Mouse (Mus musculus) liver, embryonic 14.5 days (tissue): ENCODE measurements around the gene Gm13090. TPM values are rescaled to one million over a fixed set of nuclear protein-coding genes. Genes with fewer than 3 reads are reported as not detected.

Source experiments
- ATAC-seq: fragments of 200-750 bp; cut with Nextera tagmentation; 2 replicates; pipeline ENCODE4 v1.8.0; 2017; ENCODE audit warnings: moderate number of reproducible peaks, mild to moderate bottlenecking, moderate library complexity; ENCODE audit not compliant: insufficient read depth
- DNase-seq, 3 experiments: peaks; one replicate each; pipeline ENCODE4 v3.0.0-alpha.2; 2012 to 2013; ENCODE audit warnings: low read depth in 3 of 3, low spot score in 3 of 3
- H3K27ac ChIP-seq: fragments of 300-500 bp; sonication (generic); 2 replicates; pipeline ENCODE4 v1.5.1; 2014; ENCODE audit warnings: moderate library complexity, mild to moderate bottlenecking, control low read depth, inconsistent platforms
- H3K27me3 ChIP-seq: fragments of 300-500 bp; sonication (generic); 2 replicates; pipeline ENCODE4 v1.6.1; 2014; ENCODE audit warnings: mild to moderate bottlenecking, low read length, moderate library complexity; ENCODE audit not compliant: control insufficient read depth, insufficient read depth
- H3K36me3 ChIP-seq: fragments of 300-500 bp; sonication (generic); replicated peaks from 2 replicates; pipeline ENCODE4 v1.6.1; 2014; ENCODE audit warnings: low read depth; ENCODE audit not compliant: control insufficient read depth, insufficient read depth
- H3K4me1 ChIP-seq, 2 experiments: fragments of 200-500 bp in 1 of 2; fragments of 300-500 bp in 1 of 2; sonication (generic) in 1 of 2; replicated peaks; 2 replicates each; pipeline ENCODE4 v1.6.1; 2012 to 2014; ENCODE audit warnings: antibody characterized with exemption in 1 of 2, inconsistent platforms in 1 of 2, low read length in 1 of 2; ENCODE audit not compliant: control insufficient read depth in 2 of 2, insufficient read depth in 2 of 2
- H3K4me2 ChIP-seq: fragments of 300-500 bp; sonication (generic); 2 replicates; pipeline ENCODE4 v1.6.1; 2014; ENCODE audit warnings: low read depth, mild to moderate bottlenecking, control low read depth, moderate library complexity
- H3K4me3 ChIP-seq, 2 experiments: fragments of 200-500 bp in 1 of 2; fragments of 300-500 bp in 1 of 2; sonication (generic) in 1 of 2; 2 replicates each; pipeline ENCODE4 v1.5.1; 2012 to 2014; ENCODE audit warnings: low read depth in 2 of 2, low read length in 2 of 2, mild to moderate bottlenecking in 2 of 2, control low read depth in 1 of 2, inconsistent platforms in 1 of 2, moderate library complexity in 1 of 2; ENCODE audit not compliant: insufficient read depth in 1 of 2
- H3K9ac ChIP-seq: fragments of 300-500 bp; sonication (generic); replicated peaks from 2 replicates; pipeline ENCODE4 v1.6.1; 2014; ENCODE audit warnings: mild to moderate bottlenecking, control low read depth, moderate library complexity
- H3K9me3 ChIP-seq: fragments of 300-500 bp; sonication (generic); 2 replicates; pipeline ENCODE4 v1.6.1; 2016; ENCODE audit warnings: low read length, mixed read lengths; ENCODE audit not compliant: control insufficient read depth
- CTCF ChIP-seq: IDR thresholded peaks from 2 replicates; pipeline ENCODE4 v1.5.1; 2016; ENCODE audit warnings: antibody characterized with exemption, low read depth, control low read depth
- EP300 ChIP-seq: IDR thresholded peaks from 2 replicates; pipeline ENCODE4 v1.6.1; 2016; ENCODE audit warnings: antibody characterized with exemption, low read depth
- WGBS: fragments of 180-500 bp; shearing (Covaris S2); extraction: QIAGEN DNeasy Blood & Tissue Kit; methylation state at CpG from one replicate; pipeline ENCODE4 v1.1.7; 2014; ENCODE audit not compliant: insufficient replicate concordance; 5-methylcytosine and 5-hydroxymethylcytosine counted together
- polyA plus RNA-seq, 2 experiments: library from polyadenylated mRNA; depleted of rRNA in 1 of 2; stranded (reverse) in 1 of 2; unstranded in 1 of 2; fragments of >200 nt; fragmentation: Nextera tagmentation in 1 of 2; extraction: Ambion mirVana in 1 of 2; gene quantifications; 2 replicates each; pipeline versions ENCODE4 v1.2.1 to v1.2.3; 2012 to 2014

The Gm13090 gene
- polyA plus RNA-seq, 2 experiments = not detected

- no peak overlapping the region for H3K4me3 ChIP-seq
- H3K27me3 ChIP-seq = no peaks in the 10 kb centered on the region
- H3K9me3 ChIP-seq = no peaks in the 10 kb centered on the region
- H3K9ac ChIP-seq = no peak overlapping the region
- H3K4me1 ChIP-seq = no peaks in the 10 kb centered on the region; a peak in 1 of 4 replicates
- no peaks in the 10 kb centered on the region for H3K36me3 ChIP-seq
- DNase-seq = no peak
- H3K27ac ChIP-seq = no peak overlapping the region
- 80% methylated on average over 15 of the region's 15 CpGs for WGBS
- no peak overlapping the region for H3K4me2 ChIP-seq
- TF ChIP-seq CTCF (no peak), EP300 (no peak)
- ATAC-seq = no peak
Observed at GRCm38 (mm10) chr4:151074817-151075216, 14.6 kb upstream of the Gm13090 start.

- Histone ChIP-seq H3K4me2 (no peak overlapping the region), H3K27me3 (no peaks in the 10 kb centered on the region), H3K4me1 (no peaks in the 10 kb centered on the region), H3K36me3 (no peaks in the 10 kb centered on the region), H3K9me3 (no peaks in the 10 kb centered on the region), H3K9ac (no peak overlapping the region), H3K4me3 (no peak overlapping the region), H3K27ac (no peak overlapping the region)
- DNase-seq = no peak
- TF ChIP-seq CTCF (no peak), EP300 (no peak)
- 45% methylated on average over 2 of the region's 2 CpGs for WGBS
- ATAC-seq = no peak
Observed at GRCm38 (mm10) chr4:151081355-151081754, 8.0 kb upstream of the Gm13090 start.

GRCm38 (mm10) chr4:151081977-151082376, 7.4 kb upstream of the Gm13090 start:
- Histone ChIP-seq H3K4me2 (no peak overlapping the region), H3K4me1 (no peaks in the 10 kb centered on the region), H3K36me3 (no peaks in the 10 kb centered on the region), H3K27me3 (no peaks in the 10 kb centered on the region), H3K4me3 (no peak overlapping the region), H3K27ac (no peak overlapping the region), H3K9me3 (no peaks in the 10 kb centered on the region), H3K9ac (no peak overlapping the region)
- WGBS = 74% methylated on average over 13 of the region's 13 CpGs
- DNase-seq (no peak), ATAC-seq (no peak)
- TF ChIP-seq CTCF (no peak), EP300 (no peak)

GRCm38 (mm10) chr4:151083027-151083426, 6.3 kb upstream of the Gm13090 start:
- no peak overlapping the region for H3K4me2 ChIP-seq
- TF ChIP-seq EP300 (no peak), CTCF (no peak)
- no peaks in the 10 kb centered on the region for H3K36me3 ChIP-seq
- ATAC-seq (no peak), DNase-seq (no peak)
- H3K27me3 ChIP-seq = no peaks in the 10 kb centered on the region
- H3K9me3 ChIP-seq = no peaks in the 10 kb centered on the region
- no peaks in the 10 kb centered on the region for H3K4me1 ChIP-seq
- 63% methylated on average over 5 of the region's 5 CpGs for WGBS
- H3K27ac ChIP-seq = no peak overlapping the region
- no peak overlapping the region for H3K9ac ChIP-seq
- H3K4me3 ChIP-seq = no peak overlapping the region

- H3K4me1 ChIP-seq = no peaks in the 10 kb centered on the region
- H3K36me3 ChIP-seq = no peaks in the 10 kb centered on the region
- H3K9ac ChIP-seq = no peak overlapping the region
- H3K27ac ChIP-seq = no peak overlapping the region
- H3K27me3 ChIP-seq = no peaks in the 10 kb centered on the region
- DNase-seq (no peak), ATAC-seq (no peak)
- H3K4me3 ChIP-seq = no peak overlapping the region
- peak; percentile 13; the same call in 1 of the 2 replicates for TF ChIP-seq CTCF
- no peak for TF ChIP-seq EP300
- H3K4me2 ChIP-seq = no peak overlapping the region
- WGBS = 70% methylated on average over 1 of the region's 1 CpGs
- H3K9me3 ChIP-seq = no peaks in the 10 kb centered on the region
Observed at GRCm38 (mm10) chr4:151087358-151087757, 2.0 kb upstream of the Gm13090 start.

GRCm38 (mm10) chr4:151088819-151089218, 551 bp upstream of the Gm13090 start:
- no peaks in the 10 kb centered on the region for H3K4me1 ChIP-seq
- WGBS = 68% methylated on average over 14 of the region's 14 CpGs
- H3K27ac ChIP-seq = no peak overlapping the region
- ATAC-seq (no peak), DNase-seq (no peak)
- no peaks in the 10 kb centered on the region for H3K9me3 ChIP-seq
- no peak for TF ChIP-seq CTCF
- H3K27me3 ChIP-seq = no peaks in the 10 kb centered on the region
- no peaks in the 10 kb centered on the region for H3K36me3 ChIP-seq
- no peak overlapping the region for H3K4me3 ChIP-seq
- H3K4me2 ChIP-seq = no peak overlapping the region
- no peak overlapping the region for H3K9ac ChIP-seq
